Mouse (Mus musculus): Measurements from ENCODE around the gene Tuba4a. TPM values are rescaled to one million over a fixed set of nuclear protein-coding genes. Genes with fewer than 3 reads are reported as not detected.
A peak's percentile ranks its signal among the peaks of the same experiment; 100 is the strongest.
"Not testable (repeated sequence)": the region's sequence is repeated elsewhere in the genome, so short reads cannot be mapped to it uniquely, and the experiment has no call there.

Gene Tuba4a
- polyA plus RNA-seq, 1 experiment from 2014 or later = 119 TPM

GRCm38 (mm10) chr1:75236117-75237050, 16.7 kb upstream of the Tuba4a start, which contains the start of gene Dnajb2:
Gene Dnajb2 (plus strand): TSS chr1:75236406.
- WGBS = under 1% methylated on average over 63 of the region's 64 CpGs
- H3K9me3 ChIP-seq (ENCODE audit: control insufficient read depth) = no peaks in the 10 kb centered on the region
- H3K27ac ChIP-seq (ENCODE audit: low read depth, low read length) = peak within 1 kb of the TSS; percentile 79
- ATAC-seq = peak; percentile 90
- no peaks in the 10 kb centered on the region for H3K27me3 ChIP-seq (replicated peaks; ENCODE audit: control insufficient read depth, insufficient read depth, low read length)
- no peaks in the 10 kb centered on the region; the same call in 1 of the 2 replicates for H3K4me1 ChIP-seq (replicated peaks; ENCODE audit: control insufficient read depth, insufficient read depth, low read length)
- TF ChIP-seq CTCF (IDR thresholded peaks at IDR 0.05; ENCODE audit: low read depth) = no peak
- H3K36me3 ChIP-seq (ENCODE audit: control insufficient read depth, insufficient read depth) = peaks cover 18% of the 10 kb centered on the region; the same call in 1 of the 2 replicates
- H3K4me3 ChIP-seq (ENCODE audit: low read depth, low read length) = peak within 1 kb of the TSS; percentile 69
- H3K4me2 ChIP-seq (replicated peaks; ENCODE audit: low read depth) = peak within 1 kb of the TSS; percentile 98
- H3K9ac ChIP-seq (ENCODE audit: low read depth, low read length) = peak within 1 kb of the TSS; percentile 81

GRCm38 (mm10) chr1:75234606-75235005, 14.9 kb upstream of the Tuba4a start:
- WGBS = 1% methylated on average over 8 of the region's 8 CpGs
- Histone ChIP-seq H3K27ac (ENCODE audit: low read depth, low read length) (no peak overlapping the region), H3K9ac (ENCODE audit: low read depth, low read length) (no peak overlapping the region), H3K4me2 (replicated peaks; ENCODE audit: low read depth) (peak overlapping the region; percentile 39; the same call in 1 of the 2 replicates), H3K4me1 (replicated peaks; ENCODE audit: control insufficient read depth, insufficient read depth, low read length) (no peaks in the 10 kb centered on the region; the same call in 1 of the 2 replicates), H3K36me3 (ENCODE audit: control insufficient read depth, insufficient read depth) (peaks cover 4% of the 10 kb centered on the region; the same call in 1 of the 2 replicates), H3K27me3 (replicated peaks; ENCODE audit: control insufficient read depth, insufficient read depth, low read length) (no peaks in the 10 kb centered on the region), H3K4me3 (ENCODE audit: low read depth, low read length) (no peak overlapping the region), H3K9me3 (ENCODE audit: control insufficient read depth) (no peaks in the 10 kb centered on the region)
- ATAC-seq = no peak
- TF ChIP-seq CTCF (IDR thresholded peaks at IDR 0.05; ENCODE audit: low read depth) = peak; percentile 80

- ATAC-seq; H3K27me3 ChIP-seq (replicated peaks; ENCODE audit: control insufficient read depth, insufficient read depth, low read length): not testable (repeated sequence)
- WGBS = 64% methylated on average over 4 of the region's 4 CpGs
These were observed 12.8 kb upstream of the Tuba4a start for GRCm38 (mm10) chr1:75232489-75232888.

GRCm38 (mm10) chr1:75231664-75232152, 12.0 kb upstream of the Tuba4a start, which contains the start of gene A630095N17Rik:
Gene A630095N17Rik (minus strand): TSS chr1:75232102.
- no peaks in the 10 kb centered on the region; the same call in 1 of the 2 replicates for H3K4me1 ChIP-seq (replicated peaks; ENCODE audit: control insufficient read depth, insufficient read depth, low read length)
- ATAC-seq = no peak
- H3K27me3 ChIP-seq (replicated peaks; ENCODE audit: control insufficient read depth, insufficient read depth, low read length) = no peaks in the 10 kb centered on the region
- H3K36me3 ChIP-seq (ENCODE audit: control insufficient read depth, insufficient read depth) = no peaks in the 10 kb centered on the region
- WGBS = 62% methylated on average over 5 of the region's 5 CpGs
- no peak within 1 kb of the TSS for H3K4me3 ChIP-seq (ENCODE audit: low read depth, low read length)
- no peak within 1 kb of the TSS for H3K4me2 ChIP-seq (replicated peaks; ENCODE audit: low read depth)
- TF ChIP-seq CTCF (IDR thresholded peaks at IDR 0.05; ENCODE audit: low read depth) = no peak
- no peak within 1 kb of the TSS for H3K27ac ChIP-seq (ENCODE audit: low read depth, low read length)
- H3K9ac ChIP-seq (ENCODE audit: low read depth, low read length) = no peak within 1 kb of the TSS
- H3K9me3 ChIP-seq (ENCODE audit: control insufficient read depth) = no peaks in the 10 kb centered on the region

More at GRCm38 (mm10) chr1:75232489-75232888, 12.8 kb upstream of the Tuba4a start:
- H3K9me3 ChIP-seq (ENCODE audit: control insufficient read depth); H3K36me3 ChIP-seq (ENCODE audit: control insufficient read depth, insufficient read depth); H3K4me2 ChIP-seq (replicated peaks; ENCODE audit: low read depth); H3K4me1 ChIP-seq (replicated peaks; ENCODE audit: control insufficient read depth, insufficient read depth, low read length); H3K9ac ChIP-seq (ENCODE audit: low read depth, low read length); H3K27ac ChIP-seq (ENCODE audit: low read depth, low read length); H3K4me3 ChIP-seq (ENCODE audit: low read depth, low read length): not testable (repeated sequence)
- TF ChIP-seq CTCF (IDR thresholded peaks at IDR 0.05; ENCODE audit: low read depth) = peak; percentile 37

GRCm38 (mm10) chr1:75231224-75231623, 11.6 kb upstream of the Tuba4a start:
- no peak overlapping the region for H3K4me3 ChIP-seq (ENCODE audit: low read depth, low read length)
- no peak overlapping the region for H3K27ac ChIP-seq (ENCODE audit: low read depth, low read length)
- no peak for TF ChIP-seq CTCF (IDR thresholded peaks at IDR 0.05; ENCODE audit: low read depth)
- H3K36me3 ChIP-seq (ENCODE audit: control insufficient read depth, insufficient read depth) = no peaks in the 10 kb centered on the region
- no peak overlapping the region for H3K4me2 ChIP-seq (replicated peaks; ENCODE audit: low read depth)
- WGBS = 73% methylated on average over 4 of the region's 4 CpGs
- no peak for ATAC-seq
- H3K4me1 ChIP-seq (replicated peaks; ENCODE audit: control insufficient read depth, insufficient read depth, low read length) = no peaks in the 10 kb centered on the region; the same call in 1 of the 2 replicates
- no peaks in the 10 kb centered on the region for H3K27me3 ChIP-seq (replicated peaks; ENCODE audit: control insufficient read depth, insufficient read depth, low read length)
- H3K9me3 ChIP-seq (ENCODE audit: control insufficient read depth) = no peaks in the 10 kb centered on the region
- H3K9ac ChIP-seq (ENCODE audit: low read depth, low read length) = no peak overlapping the region

- TF ChIP-seq CTCF (IDR thresholded peaks at IDR 0.05; ENCODE audit: low read depth) = no peak
- Histone ChIP-seq H3K9ac (ENCODE audit: low read depth, low read length) (no peak overlapping the region), H3K4me1 (replicated peaks; ENCODE audit: control insufficient read depth, insufficient read depth, low read length) (no peaks in the 10 kb centered on the region; the same call in 1 of the 2 replicates), H3K4me2 (replicated peaks; ENCODE audit: low read depth) (no peak overlapping the region), H3K4me3 (ENCODE audit: low read depth, low read length) (no peak overlapping the region), H3K9me3 (ENCODE audit: control insufficient read depth) (no peaks in the 10 kb centered on the region), H3K27ac (ENCODE audit: low read depth, low read length) (no peak overlapping the region), H3K36me3 (ENCODE audit: control insufficient read depth, insufficient read depth) (no peaks in the 10 kb centered on the region), H3K27me3 (replicated peaks; ENCODE audit: control insufficient read depth, insufficient read depth, low read length) (no peaks in the 10 kb centered on the region)
- WGBS = 63% methylated on average over 7 of the region's 7 CpGs
- ATAC-seq = no peak
These were observed 10.8 kb upstream of the Tuba4a start for GRCm38 (mm10) chr1:75230335-75230994.

Data from intestine, postnatal 0 days (tissue).